Mouse (Mus musculus): ENCODE measurements around the gene Nup133. TPM values are rescaled to one million over a fixed set of nuclear protein-coding genes. Genes with fewer than 3 reads are reported as not detected.

Gene Nup133
- polyA plus RNA-seq (2012): 9.9 and 11.8 TPM in 2 replicates

GRCm38 (mm10) chr8:123948942-123949685, at the start of gene Nup133:
Nup133 (minus strand) TSS chr8:123949265.

GRCm38 (mm10) chr8:123982826-123983400, 33.8 kb upstream of the Nup133 start, which contains the start of gene Abcb10:
Abcb10 (minus strand) TSS chr8:123983122.

GRCm38 (mm10) chr8:123894502-123895097, 54.5 kb downstream of the Nup133 start, which contains the start of gene Acta1:
Acta1 (minus strand) TSS chr8:123894751.

GRCm38 (mm10) chr8:123859648-123860259, 89.3 kb downstream of the Nup133 start, which contains the start of gene Ccsap:
Ccsap (minus strand) TSS chr8:123860209.

Other genes with a start within 250 kb of the Nup133 start
- 7.8 and 12.8 TPM in 2 replicates for gene Rab4a, start 143.3 kb downstream of the Nup133 start, polyA plus RNA-seq (2012)
- gene Ccsap, start 89.1 kb downstream of the Nup133 start, polyA plus RNA-seq (2012): 6.1 and 7.9 TPM in 2 replicates
- gene Acta1, start 54.5 kb downstream of the Nup133 start, polyA plus RNA-seq (2012): 0.39 and 0.86 TPM in 2 replicates
- gene Abcb10, start 33.9 kb upstream of the Nup133 start, polyA plus RNA-seq (2012): 13.7 and 15.3 TPM in 2 replicates
- gene Taf5l, start 72.1 kb upstream of the Nup133 start, polyA plus RNA-seq (2012): 24.3 and 27.8 TPM in 2 replicates
- 2.6 and 2.7 TPM in 2 replicates for gene Urb2, start 72.2 kb upstream of the Nup133 start, polyA plus RNA-seq (2012)

Measured in megakaryocyte-erythroid progenitor cell, adult 5 weeks (primary cell).